Mouse (Mus musculus): Measurements from ENCODE around the gene Gm21761. TPM values are rescaled to one million over a fixed set of nuclear protein-coding genes. Genes with fewer than 3 reads are reported as not detected.
"Not testable (repeated sequence)": the region's sequence is repeated elsewhere in the genome, so short reads cannot be mapped to it uniquely, and the experiment has no call there.

Gene Gm21761
- polyA plus RNA-seq (2015; fragmentation: Nextera tagmentation; extraction: Ambion mirVana) = not detected in 2 replicates

- H3K4me3 ChIP-seq (replicated peaks); H3K27ac ChIP-seq (replicated peaks); ATAC-seq (ENCODE audit: insufficient read depth); H3K27me3 ChIP-seq; H3K9me3 ChIP-seq (replicated peaks); H3K36me3 ChIP-seq (replicated peaks); H3K9ac ChIP-seq; H3K4me1 ChIP-seq (replicated peaks); H3K4me2 ChIP-seq: not testable (repeated sequence)
- WGBS (ENCODE audit: insufficient replicate concordance) = no CpG with 5 or more reads among the region's 5 CpGs
Measured at GRCm38 (mm10) chr13:119929172-119929571, at the start of gene Gm21761. TSS of gene Gm21761 (minus strand) at chr13:119929272.

- no CpG with 5 or more reads among the region's 13 CpGs for WGBS (ENCODE audit: insufficient replicate concordance)
- H3K9ac ChIP-seq; H3K27ac ChIP-seq (replicated peaks); ATAC-seq (ENCODE audit: insufficient read depth); H3K4me3 ChIP-seq (replicated peaks); H3K4me2 ChIP-seq; H3K36me3 ChIP-seq (replicated peaks); H3K4me1 ChIP-seq (replicated peaks); H3K9me3 ChIP-seq (replicated peaks); H3K27me3 ChIP-seq: not testable (repeated sequence)
Measured at GRCm38 (mm10) chr13:119969163-119969562, 40.1 kb upstream of the Gm21761 start.

GRCm38 (mm10) chr13:119968193-119968592 is 39.1 kb upstream of the Gm21761 start:
- no CpG with 5 or more reads among the region's 14 CpGs for WGBS (ENCODE audit: insufficient replicate concordance)
- H3K36me3 ChIP-seq (replicated peaks); H3K27ac ChIP-seq (replicated peaks); H3K4me1 ChIP-seq (replicated peaks); H3K9ac ChIP-seq; H3K4me2 ChIP-seq; H3K27me3 ChIP-seq; H3K4me3 ChIP-seq (replicated peaks); H3K9me3 ChIP-seq (replicated peaks); ATAC-seq (ENCODE audit: insufficient read depth): not testable (repeated sequence)

GRCm38 (mm10) chr13:119965968-119966367 is 36.9 kb upstream of the Gm21761 start:
- not testable (repeated sequence) for H3K4me1 ChIP-seq (replicated peaks); H3K27ac ChIP-seq (replicated peaks); H3K36me3 ChIP-seq (replicated peaks); ATAC-seq (ENCODE audit: insufficient read depth); H3K9me3 ChIP-seq (replicated peaks); H3K9ac ChIP-seq; H3K27me3 ChIP-seq
- under 1% methylated on average over 22 of the region's 22 CpGs for WGBS (ENCODE audit: insufficient replicate concordance)
- Histone ChIP-seq H3K4me3 (replicated peaks) (0 out of 2 replicates have a peak overlapping the region, but pooled peaks have one; percentile 15), H3K4me2 (peak overlapping the region; percentile 35)

GRCm38 (mm10) chr13:119965302-119965952 is 36.4 kb upstream of the Gm21761 start:
- H3K27ac ChIP-seq (replicated peaks); H3K9me3 ChIP-seq (replicated peaks); H3K9ac ChIP-seq; ATAC-seq (ENCODE audit: insufficient read depth); H3K27me3 ChIP-seq; H3K4me1 ChIP-seq (replicated peaks); H3K36me3 ChIP-seq (replicated peaks): not testable (repeated sequence)
- Histone ChIP-seq H3K4me3 (replicated peaks) (0 out of 2 replicates have a peak overlapping the region, but pooled peaks have one; percentile 15), H3K4me2 (peak overlapping the region; percentile 35; the same call in 1 of the 2 replicates)
- WGBS (ENCODE audit: insufficient replicate concordance) = under 1% methylated on average over 17 of the region's 34 CpGs

- not testable (repeated sequence) for H3K4me3 ChIP-seq (replicated peaks); H3K4me2 ChIP-seq; H3K27ac ChIP-seq (replicated peaks); H3K27me3 ChIP-seq; H3K36me3 ChIP-seq (replicated peaks); H3K9ac ChIP-seq; H3K4me1 ChIP-seq (replicated peaks); H3K9me3 ChIP-seq (replicated peaks); ATAC-seq (ENCODE audit: insufficient read depth)
- WGBS (ENCODE audit: insufficient replicate concordance) = no CpG with 5 or more reads among the region's 5 CpGs
Measured at GRCm38 (mm10) chr13:119962856-119963255, 33.8 kb upstream of the Gm21761 start.

- H3K4me1 ChIP-seq (replicated peaks); H3K27ac ChIP-seq (replicated peaks); H3K9ac ChIP-seq; H3K27me3 ChIP-seq; H3K9me3 ChIP-seq (replicated peaks); H3K36me3 ChIP-seq (replicated peaks); H3K4me2 ChIP-seq; ATAC-seq (ENCODE audit: insufficient read depth); H3K4me3 ChIP-seq (replicated peaks): not testable (repeated sequence)
- no CpG with 5 or more reads among the region's 5 CpGs for WGBS (ENCODE audit: insufficient replicate concordance)
Measured at GRCm38 (mm10) chr13:119955567-119955966, 26.5 kb upstream of the Gm21761 start.

GRCm38 (mm10) chr13:119955089-119955488 is 26.0 kb upstream of the Gm21761 start:
- not testable (repeated sequence) for H3K4me1 ChIP-seq (replicated peaks); H3K9ac ChIP-seq; H3K4me3 ChIP-seq (replicated peaks); H3K9me3 ChIP-seq (replicated peaks); H3K4me2 ChIP-seq; H3K27ac ChIP-seq (replicated peaks); ATAC-seq (ENCODE audit: insufficient read depth); H3K36me3 ChIP-seq (replicated peaks); H3K27me3 ChIP-seq
- 48% methylated on average over 2 of the region's 2 CpGs for WGBS (ENCODE audit: insufficient replicate concordance)

GRCm38 (mm10) chr13:119950706-119951105 is 21.6 kb upstream of the Gm21761 start, which contains the start of gene B020031M17Rik:
TSS of gene B020031M17Rik (minus strand) at chr13:119950806.
- not testable (repeated sequence) for H3K27ac ChIP-seq (replicated peaks); ATAC-seq (ENCODE audit: insufficient read depth); H3K4me3 ChIP-seq (replicated peaks); H3K9me3 ChIP-seq (replicated peaks); H3K36me3 ChIP-seq (replicated peaks); H3K4me2 ChIP-seq; H3K27me3 ChIP-seq; H3K9ac ChIP-seq; H3K4me1 ChIP-seq (replicated peaks)
- 57% methylated on average over 4 of the region's 6 CpGs for WGBS (ENCODE audit: insufficient replicate concordance)

GRCm38 (mm10) chr13:119924597-119925340 is 4.3 kb downstream of the Gm21761 start:
- not testable (repeated sequence) for H3K36me3 ChIP-seq (replicated peaks)

GRCm38 (mm10) chr13:119916966-119917722 is 11.9 kb downstream of the Gm21761 start:
- not testable (repeated sequence) for H3K27ac ChIP-seq (replicated peaks); H3K9me3 ChIP-seq (replicated peaks); H3K36me3 ChIP-seq (replicated peaks); H3K4me1 ChIP-seq (replicated peaks); H3K27me3 ChIP-seq; ATAC-seq (ENCODE audit: insufficient read depth); H3K4me2 ChIP-seq; H3K9ac ChIP-seq; H3K4me3 ChIP-seq (replicated peaks)
- 34% methylated on average over 4 of the region's 5 CpGs for WGBS (ENCODE audit: insufficient replicate concordance)

More at GRCm38 (mm10) chr13:119924597-119925340, 4.3 kb downstream of the Gm21761 start:
- not testable (repeated sequence) for ATAC-seq (ENCODE audit: insufficient read depth); H3K9me3 ChIP-seq (replicated peaks); H3K27ac ChIP-seq (replicated peaks); H3K4me3 ChIP-seq (replicated peaks); H3K4me2 ChIP-seq; H3K27me3 ChIP-seq; H3K9ac ChIP-seq; H3K4me1 ChIP-seq (replicated peaks)
- WGBS (ENCODE audit: insufficient replicate concordance) = 48% methylated on average over 3 of the region's 3 CpGs
